Mouse (Mus musculus) adrenal gland, postnatal 14 days (tissue): ENCODE results near the gene Gm13287. TPM values are rescaled to one million over a fixed set of nuclear protein-coding genes. Genes with fewer than 3 reads are reported as not detected.
"Not testable (repeated sequence)": the region's sequence is repeated elsewhere in the genome, so short reads cannot be mapped to it uniquely, and the experiment has no call there.

Source experiments
- DNase-seq: peaks from one replicate; pipeline ENCODE4 v3.0.0; 2021; ENCODE audit warnings: mixed read lengths
- total RNA-seq: library from RNA; stranded (reverse); gene quantifications from 2 replicates; pipeline ENCODE4 v1.2.3, GENCODE M21; 2021

Gm13287 gene
- total RNA-seq, 1 experiment from 2014 or later, result not detected

GRCm38 (mm10) chr4:88797097-88797496 is 6.0 kb upstream of the Gm13287 start, which contains the start of gene Gm13279:
Gm13279 (plus strand) TSS chr4:88797397.
- DNase-seq, result not testable (repeated sequence)

- DNase-seq, result not testable (repeated sequence)
Observed at GRCm38 (mm10) chr4:88799365-88799764, 3.7 kb upstream of the Gm13287 start, which contains the start of gene Gm13285. Gm13285 (plus strand) TSS chr4:88799665.

GRCm38 (mm10) chr4:88805231-88805630 is 2.2 kb downstream of the Gm13287 start, which contains the start of gene Gm13288:
Gm13288 (plus strand) TSS chr4:88805531.
- DNase-seq, result not testable (repeated sequence)

GRCm38 (mm10) chr4:88805761-88806160 is 2.7 kb downstream of the Gm13287 start:
- peak; percentile 45 for DNase-seq

- DNase-seq, result no peak
Observed at GRCm38 (mm10) chr4:88815928-88816327, 12.9 kb downstream of the Gm13287 start, which contains the start of gene Ifna7. Ifna7 (plus strand) TSS chr4:88816228.

- DNase-seq, result no peak
Observed at GRCm38 (mm10) chr4:88819659-88820058, 16.6 kb downstream of the Gm13287 start, which contains the start of gene Ifna11. Ifna11 (plus strand) TSS chr4:88819959.

- peak; percentile 14 for DNase-seq
Observed at GRCm38 (mm10) chr4:88822995-88823394, 19.9 kb downstream of the Gm13287 start.

- DNase-seq, result not testable (repeated sequence)
Observed at GRCm38 (mm10) chr4:88827116-88827515, 24.1 kb downstream of the Gm13287 start, which contains the start of gene Ifna6. Ifna6 (plus strand) TSS chr4:88827416.

GRCm38 (mm10) chr4:88830523-88830922 is 27.5 kb downstream of the Gm13287 start:
- DNase-seq, result peak; percentile 26

GRCm38 (mm10) chr4:88835225-88835624 is 32.2 kb downstream of the Gm13287 start, which contains the start of gene Ifna5:
Ifna5 (plus strand) TSS chr4:88835525.
- not testable (repeated sequence) for DNase-seq

- peak; percentile 12 for DNase-seq
Observed at GRCm38 (mm10) chr4:88838828-88839227, 35.8 kb downstream of the Gm13287 start.

GRCm38 (mm10) chr4:88840058-88840457 is 37.0 kb downstream of the Gm13287 start:
- DNase-seq, result no peak

GRCm38 (mm10) chr4:88841438-88841911 is 38.4 kb downstream of the Gm13287 start, which contains the start of gene Ifna4:
Ifna4 (plus strand) TSS chr4:88841861.
- no peak for DNase-seq

- DNase-seq, result no peak
Observed at GRCm38 (mm10) chr4:88845334-88845733, 42.3 kb downstream of the Gm13287 start.

GRCm38 (mm10) chr4:88849698-88850097 is 46.6 kb downstream of the Gm13287 start, which contains the start of gene Ifna1:
Ifna1 (plus strand) TSS chr4:88850087.
- no peak for DNase-seq

- DNase-seq, result no peak
Observed at GRCm38 (mm10) chr4:88851026-88851763, 48.1 kb downstream of the Gm13287 start.

Other genes with a start within 250 kb of the Gm13287 start
- gene Ifna15, start 245.0 kb upstream of the Gm13287 start, total RNA-seq, result not detected in 2 replicates
- not detected in 2 replicates for gene Ifna14, start 231.5 kb upstream of the Gm13287 start, total RNA-seq
- gene Ifna9, start 210.9 kb upstream of the Gm13287 start, total RNA-seq, result not detected in 2 replicates
- gene Ifna12, start 199.9 kb upstream of the Gm13287 start, total RNA-seq, result not detected in 2 replicates
- gene C87499, start 168.8 kb upstream of the Gm13287 start, total RNA-seq, result not detected in 2 replicates
- gene Ifna13, start 158.8 kb upstream of the Gm13287 start, total RNA-seq, result not detected in 2 replicates
- not detected in 2 replicates for gene Ifna16, start 126.3 kb upstream of the Gm13287 start, total RNA-seq
- not detected in 2 replicates for gene Ifna2, start 119.3 kb upstream of the Gm13287 start, total RNA-seq
- gene Ifnab, start 111.9 kb upstream of the Gm13287 start, total RNA-seq, result not detected in 2 replicates
- gene Gm26566, start 81.4 kb upstream of the Gm13287 start, total RNA-seq, result 0.49 and 0.89 TPM in 2 replicates
- 72.3 and 74.9 TPM in 2 replicates for gene Klhl9, start 80.8 kb upstream of the Gm13287 start, total RNA-seq
- gene Gm13271, start 48.4 kb upstream of the Gm13287 start, total RNA-seq, result not detected in 2 replicates
- not detected in 2 replicates for gene Gm13283, start 43.1 kb upstream of the Gm13287 start, total RNA-seq
- gene Gm13290, start 29.4 kb upstream of the Gm13287 start, total RNA-seq, result not detected in 2 replicates
- gene Gm13289, start 26.3 kb upstream of the Gm13287 start, total RNA-seq, result not detected in 2 replicates
- gene Gm13272, start 23.4 kb upstream of the Gm13287 start, total RNA-seq, result not detected in 2 replicates
- gene Ifnz, start 21.1 kb upstream of the Gm13287 start, total RNA-seq, result not detected in 2 replicates
- not detected in 2 replicates for gene Gm13276, start 17.5 kb upstream of the Gm13287 start, total RNA-seq
- gene Gm13277, start 14.6 kb upstream of the Gm13287 start, total RNA-seq, result not detected in 2 replicates
- not detected in 2 replicates for gene Gm13278, start 11.7 kb upstream of the Gm13287 start, total RNA-seq
- gene Gm13275, start 8.8 kb upstream of the Gm13287 start, total RNA-seq, result not detected in 2 replicates
- not detected in 2 replicates for gene Gm13279, start 5.9 kb upstream of the Gm13287 start, total RNA-seq
- gene Gm13285, start 3.6 kb upstream of the Gm13287 start, total RNA-seq, result 0.22 TPM in 1 of 2 replicates, not detected in the other
- gene Gm13288, start 2.3 kb downstream of the Gm13287 start, total RNA-seq, result not detected in 2 replicates
- not detected in 2 replicates for gene Ifna7, start 13.0 kb downstream of the Gm13287 start, total RNA-seq
- not detected in 2 replicates for gene Ifna11, start 16.7 kb downstream of the Gm13287 start, total RNA-seq
- gene Ifna6, start 24.2 kb downstream of the Gm13287 start, total RNA-seq, result not detected in 2 replicates
- gene Ifna5, start 32.3 kb downstream of the Gm13287 start, total RNA-seq, result not detected in 2 replicates
- gene Ifna4, start 38.6 kb downstream of the Gm13287 start, total RNA-seq, result not detected in 2 replicates
- not detected in 2 replicates for gene Ifna1, start 46.8 kb downstream of the Gm13287 start, total RNA-seq
- not detected in 2 replicates for gene Ifne, start 76.9 kb downstream of the Gm13287 start, total RNA-seq